Mouse (Mus musculus) cerebellum, adult 2 months (tissue): Measurements from ENCODE around the gene Fsip1.

ENCODE experiments used
- CTCF ChIP-seq: fragments of 200-500 bp; IDR thresholded peaks from 2 replicates; pipeline ENCODE4 v1.5.1; 2011; ENCODE audit warnings: low read depth, mild to moderate bottlenecking, control low read depth, low read length, moderate library complexity, borderline replicate concordance; ENCODE audit not compliant: insufficient read depth
- POLR2A ChIP-seq: fragments of 200-500 bp; IDR thresholded peaks from 2 replicates; pipeline ENCODE4 v1.6.1; 2011; ENCODE audit warnings: low read length, control low read depth, borderline replicate concordance; ENCODE audit not compliant: insufficient read depth

GRCm38 (mm10) chr2:118208651-118209050, 48.1 kb downstream of the Fsip1 start:
- TF ChIP-seq CTCF (no peak), POLR2A (no peak)
